Mouse (Mus musculus) heart, postnatal 10 days (tissue): Measurements from ENCODE around the gene C8a. TPM values are rescaled to one million over a fixed set of nuclear protein-coding genes. Genes with fewer than 3 reads are reported as not detected.

Experiments used
- DNase-seq, 2 experiments: peaks; one replicate each; pipeline ENCODE4 v3.0.0; 2021
- intact Hi-C: fragments of 180-260 bp; cut with DNase I; formaldehyde crosslinking; loops from one replicate; pipeline ENCODE4 v1.15.1; 2025
- total RNA-seq, 2 experiments: library from RNA; stranded (reverse); gene quantifications; 2 replicates each; pipeline ENCODE4 v1.2.3; 2021

Gene C8a
- total RNA-seq, 2 experiments from 2014 or later, result not detected

GRCm38 (mm10) chr4:104779460-104779859 is 96.7 kb downstream of the C8a start:
- no peak for DNase-seq
- intact Hi-C loops, result no loop called here

DNA sequence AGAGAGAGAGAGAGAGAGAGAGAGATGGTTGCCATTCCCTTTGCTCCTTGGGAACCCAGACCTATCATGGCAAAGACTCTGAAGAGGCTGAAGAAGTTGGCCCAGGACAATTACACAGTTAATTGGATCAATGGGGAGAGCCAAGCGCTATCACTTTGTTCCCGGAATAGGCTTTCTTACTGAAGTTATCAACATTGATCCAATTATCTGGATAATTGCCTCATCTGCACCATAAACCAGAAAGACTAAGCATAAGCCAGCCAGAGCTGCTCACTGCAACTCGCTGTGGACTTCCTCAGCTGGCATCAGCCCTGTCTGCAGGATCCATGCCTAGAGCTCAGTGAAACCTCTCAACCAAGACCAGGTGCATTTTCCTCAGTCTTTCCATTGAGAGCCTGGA is 100.6 kb downstream of the C8a start:
- intact Hi-C loops, result no loop called here
- DNase-seq, result no peak

- intact Hi-C loops, result no loop called here
- no peak for DNase-seq
Measured at GRCm38 (mm10) chr4:104770331-104770730, 105.9 kb downstream of the C8a start.

GRCm38 (mm10) chr4:104769602-104770001 is 106.6 kb downstream of the C8a start:
- DNase-seq, result no peak
- intact Hi-C loops, result no loop called here

- intact Hi-C loops, result no loop called here
- DNase-seq, result no peak
Measured at GRCm38 (mm10) chr4:104768190-104768589, 108.0 kb downstream of the C8a start.

GRCm38 (mm10) chr4:104766065-104766464 is 110.1 kb downstream of the C8a start, which contains the start of gene C8b:
TSS of gene C8b (plus strand) at chr4:104766317.
- no peak for DNase-seq
- intact Hi-C loops, result no loop called here

Other genes starting within 250 kb of the C8a start
- not detected for gene C8b, start 110.1 kb downstream of the C8a start, total RNA-seq
- not detected for gene Gm17662, start 19.1 kb downstream of the C8a start, total RNA-seq
- under 1 TPM in 1 of 2 experiments, not detected in 1; 0.10 TPM for gene Fyb2, start 37.1 kb upstream of the C8a start, total RNA-seq
- 10 to 100 TPM; 71.3 to 81.0 TPM for gene Prkaa2, start 233.5 kb upstream of the C8a start, total RNA-seq